Mouse (Mus musculus): ENCODE measurements around the gene Pkdcc. TPM values are rescaled to one million over a fixed set of nuclear protein-coding genes. Genes with fewer than 3 reads are reported as not detected.

Pkdcc gene
- 1.5 and 2.3 TPM in 2 replicates for polyA plus RNA-seq (2015; fragmentation: Nextera tagmentation; extraction: Ambion mirVana)

GRCm38 (mm10) chr17:83214674-83215528 is at the start of gene Pkdcc:
Gene Pkdcc, plus strand, starts transcription at chr17:83215292.
- Histone ChIP-seq H3K4me2 (replicated peaks) (peak within 1 kb of the TSS; percentile 83), H3K4me3 (replicated peaks) (peak within 1 kb of the TSS; percentile 67), H3K9ac (replicated peaks) (peak within 1 kb of the TSS; percentile 87), H3K36me3 (no peaks in the 10 kb centered on the region), H3K27me3 (peaks cover 86% of the 10 kb centered on the region), H3K4me1 (replicated peaks) (peaks cover 56% of the 10 kb centered on the region), H3K27ac (peak within 1 kb of the TSS; percentile 81), H3K9me3 (no peaks in the 10 kb centered on the region)
- peak; percentile 90 for ATAC-seq
- under 1% methylated on average over 68 of the region's 105 CpGs for WGBS

- no peak overlapping the region for H3K4me3 ChIP-seq (replicated peaks)
- H3K36me3 ChIP-seq = no peaks in the 10 kb centered on the region
- H3K27me3 ChIP-seq = peaks cover 20% of the 10 kb centered on the region; the same call in 1 of the 2 replicates
- WGBS = 80% methylated on average over 5 of the region's 5 CpGs
- H3K4me1 ChIP-seq (replicated peaks) = peaks cover 16% of the 10 kb centered on the region
- ATAC-seq = no peak
- H3K27ac ChIP-seq = no peak overlapping the region
- H3K9ac ChIP-seq (replicated peaks) = no peak overlapping the region
- no peak overlapping the region for H3K4me2 ChIP-seq (replicated peaks)
- H3K9me3 ChIP-seq = peaks cover 2% of the 10 kb centered on the region; the same call in 1 of the 2 replicates
Observed at GRCm38 (mm10) chr17:83166195-83166594, 48.9 kb upstream of the Pkdcc start.

- 94% methylated on average over 4 of the region's 4 CpGs for WGBS
- Histone ChIP-seq H3K36me3 (no peaks in the 10 kb centered on the region), H3K9ac (replicated peaks) (no peak overlapping the region), H3K9me3 (peaks cover 6% of the 10 kb centered on the region; the same call in 1 of the 2 replicates), H3K4me3 (replicated peaks) (no peak overlapping the region), H3K4me2 (replicated peaks) (no peak overlapping the region), H3K27ac (no peak overlapping the region), H3K4me1 (replicated peaks) (peaks cover 18% of the 10 kb centered on the region; the same call in 1 of the 2 replicates), H3K27me3 (peaks cover 5% of the 10 kb centered on the region; the same call in 1 of the 2 replicates)
- no peak for ATAC-seq
Observed at GRCm38 (mm10) chr17:83176146-83176545, 38.9 kb upstream of the Pkdcc start.

- 64% methylated on average over 9 of the region's 9 CpGs for WGBS
- H3K9me3 ChIP-seq = no peaks in the 10 kb centered on the region
- no peak overlapping the region for H3K4me2 ChIP-seq (replicated peaks)
- H3K27ac ChIP-seq = no peak overlapping the region
- H3K4me3 ChIP-seq (replicated peaks) = no peak overlapping the region
- no peak for ATAC-seq
- peaks cover 5% of the 10 kb centered on the region; the same call in 1 of the 2 replicates for H3K27me3 ChIP-seq
- peaks cover 18% of the 10 kb centered on the region; the same call in 1 of the 2 replicates for H3K4me1 ChIP-seq (replicated peaks)
- no peaks in the 10 kb centered on the region for H3K36me3 ChIP-seq
- H3K9ac ChIP-seq (replicated peaks) = no peak overlapping the region
Observed at GRCm38 (mm10) chr17:83178483-83179150, 36.5 kb upstream of the Pkdcc start.

- ATAC-seq = peak; percentile 58
- 53% methylated on average over 6 of the region's 6 CpGs for WGBS
- no peak overlapping the region for H3K4me2 ChIP-seq (replicated peaks)
- H3K4me3 ChIP-seq (replicated peaks) = no peak overlapping the region
- no peak overlapping the region for H3K9ac ChIP-seq (replicated peaks)
- H3K36me3 ChIP-seq = no peaks in the 10 kb centered on the region
- H3K4me1 ChIP-seq (replicated peaks) = peaks cover 18% of the 10 kb centered on the region; the same call in 1 of the 2 replicates
- H3K27me3 ChIP-seq = peaks cover 5% of the 10 kb centered on the region; the same call in 1 of the 2 replicates
- H3K9me3 ChIP-seq = no peaks in the 10 kb centered on the region
- H3K27ac ChIP-seq = no peak overlapping the region
Observed at GRCm38 (mm10) chr17:83179151-83179531, 36.0 kb upstream of the Pkdcc start.

GRCm38 (mm10) chr17:83179569-83179968 is 35.5 kb upstream of the Pkdcc start:
- Histone ChIP-seq H3K4me1 (replicated peaks) (peaks cover 18% of the 10 kb centered on the region; the same call in 1 of the 2 replicates), H3K9me3 (no peaks in the 10 kb centered on the region), H3K27ac (no peak overlapping the region), H3K27me3 (peaks cover 5% of the 10 kb centered on the region; the same call in 1 of the 2 replicates), H3K4me3 (replicated peaks) (no peak overlapping the region), H3K4me2 (replicated peaks) (no peak overlapping the region), H3K9ac (replicated peaks) (no peak overlapping the region), H3K36me3 (no peaks in the 10 kb centered on the region)
- ATAC-seq = peak; percentile 46; the same call in 1 of the 2 replicates
- 63% methylated on average over 4 of the region's 4 CpGs for WGBS

GRCm38 (mm10) chr17:83181086-83181485 is 34.0 kb upstream of the Pkdcc start:
- H3K4me2 ChIP-seq (replicated peaks) = no peak overlapping the region
- peaks cover 5% of the 10 kb centered on the region; the same call in 1 of the 2 replicates for H3K9me3 ChIP-seq
- no peak overlapping the region for H3K27ac ChIP-seq
- no peaks in the 10 kb centered on the region for H3K36me3 ChIP-seq
- H3K4me1 ChIP-seq (replicated peaks) = peaks cover 18% of the 10 kb centered on the region; the same call in 1 of the 2 replicates
- H3K27me3 ChIP-seq = peaks cover 5% of the 10 kb centered on the region; the same call in 1 of the 2 replicates
- no peak for ATAC-seq
- no peak overlapping the region for H3K9ac ChIP-seq (replicated peaks)
- H3K4me3 ChIP-seq (replicated peaks) = no peak overlapping the region
- WGBS = 64% methylated on average over 7 of the region's 7 CpGs

GRCm38 (mm10) chr17:83181592-83181991 is 33.5 kb upstream of the Pkdcc start:
- H3K27me3 ChIP-seq = peaks cover 5% of the 10 kb centered on the region; the same call in 1 of the 2 replicates
- peaks cover 18% of the 10 kb centered on the region; the same call in 1 of the 2 replicates for H3K4me1 ChIP-seq (replicated peaks)
- H3K36me3 ChIP-seq = no peaks in the 10 kb centered on the region
- WGBS = 79% methylated on average over 7 of the region's 7 CpGs
- H3K27ac ChIP-seq = no peak overlapping the region
- H3K9me3 ChIP-seq = peaks cover 5% of the 10 kb centered on the region; the same call in 1 of the 2 replicates
- no peak overlapping the region for H3K9ac ChIP-seq (replicated peaks)
- ATAC-seq = no peak
- no peak overlapping the region for H3K4me2 ChIP-seq (replicated peaks)
- no peak overlapping the region for H3K4me3 ChIP-seq (replicated peaks)

- Histone ChIP-seq H3K27ac (no peak overlapping the region), H3K4me2 (replicated peaks) (no peak overlapping the region), H3K27me3 (peaks cover 2% of the 10 kb centered on the region; the same call in 1 of the 2 replicates), H3K36me3 (no peaks in the 10 kb centered on the region), H3K9me3 (peaks cover 5% of the 10 kb centered on the region; the same call in 1 of the 2 replicates), H3K4me3 (replicated peaks) (no peak overlapping the region), H3K4me1 (replicated peaks) (peaks cover 18% of the 10 kb centered on the region; the same call in 1 of the 2 replicates), H3K9ac (replicated peaks) (no peak overlapping the region)
- WGBS = 90% methylated on average over 8 of the region's 8 CpGs
- ATAC-seq = no peak
Observed at GRCm38 (mm10) chr17:83182061-83182664, 32.9 kb upstream of the Pkdcc start.

GRCm38 (mm10) chr17:83182780-83183179 is 32.3 kb upstream of the Pkdcc start:
- no peak for ATAC-seq
- Histone ChIP-seq H3K9ac (replicated peaks) (no peak overlapping the region), H3K4me1 (replicated peaks) (peaks cover 18% of the 10 kb centered on the region; the same call in 1 of the 2 replicates), H3K4me3 (replicated peaks) (no peak overlapping the region), H3K27me3 (no peaks in the 10 kb centered on the region), H3K9me3 (peaks cover 5% of the 10 kb centered on the region; the same call in 1 of the 2 replicates), H3K4me2 (replicated peaks) (no peak overlapping the region), H3K36me3 (no peaks in the 10 kb centered on the region), H3K27ac (no peak overlapping the region)
- 77% methylated on average over 6 of the region's 6 CpGs for WGBS

- H3K27ac ChIP-seq = no peak overlapping the region
- no peaks in the 10 kb centered on the region for H3K36me3 ChIP-seq
- H3K27me3 ChIP-seq = no peaks in the 10 kb centered on the region
- 43% methylated on average over 11 of the region's 11 CpGs for WGBS
- peak; percentile 81; the same call in 1 of the 2 replicates for ATAC-seq
- H3K9me3 ChIP-seq = peaks cover 5% of the 10 kb centered on the region; the same call in 1 of the 2 replicates
- H3K4me1 ChIP-seq (replicated peaks) = 0 out of 2 replicates have a peak, but pooled peaks cover 4% of the 10 kb centered on the region
- H3K4me3 ChIP-seq (replicated peaks) = no peak overlapping the region
- no peak overlapping the region for H3K4me2 ChIP-seq (replicated peaks)
- H3K9ac ChIP-seq (replicated peaks) = no peak overlapping the region
Observed at GRCm38 (mm10) chr17:83187751-83188565, 27.1 kb upstream of the Pkdcc start.

Measured in midbrain, embryonic 13.5 days (tissue).